Mouse (Mus musculus) heart, embryonic 14.5 days (tissue): Measurements from ENCODE around the gene Gga1. TPM values are rescaled to one million over a fixed set of nuclear protein-coding genes. Genes with fewer than 3 reads are reported as not detected.

Experiments used
- microRNA-seq: library from miRNA; unstranded; fragments of <30 nt; microRNA quantifications from one replicate; pipeline ENCODE4, GENCODE M21; 2016
- polyA plus RNA-seq: library from polyadenylated mRNA; unstranded; fragments of >200 nt; fragmentation: Nextera tagmentation; extraction: Ambion mirVana; gene quantifications from 2 replicates; pipeline ENCODE4 v1.2.1, GENCODE M21; 2014

The Gga1 gene
- polyA plus RNA-seq, 1 experiment from 2014 or later = 33.2 TPM

Small RNA genes within 50 kb of the gene (microRNA-seq; reads per million reads assigned to microRNA genes)
- gene Mir6955 = not detected

Other genes starting within 250 kb of the Gga1 start
- not detected in 2 replicates for gene Elfn2, start 158.4 kb upstream of the Gga1 start, polyA plus RNA-seq
- gene Mfng, start 103.7 kb upstream of the Gga1 start, polyA plus RNA-seq = 8.2 and 8.3 TPM in 2 replicates
- gene Card10, start 74.1 kb upstream of the Gga1 start, polyA plus RNA-seq = 6.5 and 7.1 TPM in 2 replicates
- gene Cdc42ep1, start 34.6 kb upstream of the Gga1 start, polyA plus RNA-seq = 29.0 and 30.1 TPM in 2 replicates
- gene Lgals2, start 21.7 kb upstream of the Gga1 start, polyA plus RNA-seq = not detected in 2 replicates
- gene Gm49510, start 22.5 kb downstream of the Gga1 start, polyA plus RNA-seq = 0.16 TPM in 1 of 2 replicates, not detected in the other
- 13.6 and 14.5 TPM in 2 replicates for gene Sh3bp1, start 22.6 kb downstream of the Gga1 start, polyA plus RNA-seq
- gene Pdxp, start 36.7 kb downstream of the Gga1 start, polyA plus RNA-seq = 26.2 and 26.6 TPM in 2 replicates
- 708 and 842 TPM in 2 replicates for gene Lgals1, start 49.5 kb downstream of the Gga1 start, polyA plus RNA-seq
- 30.5 and 32.6 TPM in 2 replicates for gene Nol12, start 57.7 kb downstream of the Gga1 start, polyA plus RNA-seq
- gene Triobp, start 70.5 kb downstream of the Gga1 start, polyA plus RNA-seq = 34.9 and 41.1 TPM in 2 replicates
- gene H1f0, start 151.3 kb downstream of the Gga1 start, polyA plus RNA-seq = 102 and 117 TPM in 2 replicates
- gene Galr3, start 164.7 kb downstream of the Gga1 start, polyA plus RNA-seq = not detected in 2 replicates
- 20.2 and 23.0 TPM in 2 replicates for gene Ankrd54, start 185.7 kb downstream of the Gga1 start, polyA plus RNA-seq
- 144 and 153 TPM in 2 replicates for gene Eif3l, start 198.0 kb downstream of the Gga1 start, polyA plus RNA-seq
- gene Micall1, start 231.7 kb downstream of the Gga1 start, polyA plus RNA-seq = 18.9 and 20.2 TPM in 2 replicates